Mouse (Mus musculus): ENCODE measurements around the gene Mbnl2. TPM values are rescaled to one million over a fixed set of nuclear protein-coding genes. Genes with fewer than 3 reads are reported as not detected.

Gene Mbnl2
- 100 to 1,000 TPM; 182 to 201 TPM for total RNA-seq (2021)
- long read RNA-seq, experiment 1, full-length matches to known transcripts, result 8 of 70 reads
- long read RNA-seq, experiment 1, partial matches to known transcripts, result 12 of 70 reads
- long read RNA-seq, experiment 1, other reads (novel, unspliced or antisense), result 50 of 70 reads
- long read RNA-seq, experiment 2, full-length matches to known transcripts, result 28 of 67 reads
- long read RNA-seq, experiment 2, partial matches to known transcripts, result 4 of 67 reads
- long read RNA-seq, experiment 2, other reads (novel, unspliced or antisense), result 35 of 67 reads

GRCm38 (mm10) chr14:120275246-120276238 lies at the start of gene Mbnl2:
TSS of gene Mbnl2 (plus strand) at chr14:120275669.
- DNase-seq, result peak; percentile 97

- no peak for DNase-seq
Observed at GRCm38 (mm10) chr14:120232076-120232496, 43.4 kb upstream of the Mbnl2 start.

- no peak for DNase-seq
Observed at GRCm38 (mm10) chr14:120235610-120236009, 39.9 kb upstream of the Mbnl2 start.

GRCm38 (mm10) chr14:120238501-120238900 lies 37.0 kb upstream of the Mbnl2 start:
- no peak for DNase-seq

GRCm38 (mm10) chr14:120240209-120240608 lies 35.3 kb upstream of the Mbnl2 start:
- DNase-seq, result no peak

GRCm38 (mm10) chr14:120242711-120243110 lies 32.8 kb upstream of the Mbnl2 start:
- no peak for DNase-seq

GRCm38 (mm10) chr14:120245081-120245705 lies 30.3 kb upstream of the Mbnl2 start:
- DNase-seq, result no peak

- no peak for DNase-seq
Observed at GRCm38 (mm10) chr14:120253331-120253730, 22.1 kb upstream of the Mbnl2 start.

GRCm38 (mm10) chr14:120256146-120256545 lies 19.3 kb upstream of the Mbnl2 start:
- no peak for DNase-seq

- DNase-seq, result no peak
Observed at GRCm38 (mm10) chr14:120256623-120257384, 18.7 kb upstream of the Mbnl2 start.

- DNase-seq, result no peak
Observed at GRCm38 (mm10) chr14:120257483-120257882, 18.0 kb upstream of the Mbnl2 start.

GRCm38 (mm10) chr14:120259426-120259825 lies 16.0 kb upstream of the Mbnl2 start:
- DNase-seq, result no peak

GRCm38 (mm10) chr14:120261606-120262005 lies 13.9 kb upstream of the Mbnl2 start:
- DNase-seq, result no peak

GRCm38 (mm10) chr14:120262660-120263379 lies 12.6 kb upstream of the Mbnl2 start:
- no peak for DNase-seq

- DNase-seq, result peak; percentile 77
Observed at GRCm38 (mm10) chr14:120263380-120264135, 11.9 kb upstream of the Mbnl2 start.

- DNase-seq, result no peak
Observed at GRCm38 (mm10) chr14:120265886-120266285, 9.6 kb upstream of the Mbnl2 start.

GRCm38 (mm10) chr14:120267130-120267529 lies 8.3 kb upstream of the Mbnl2 start:
- no peak for DNase-seq

- DNase-seq, result no peak
Observed at GRCm38 (mm10) chr14:120270031-120270430, 5.4 kb upstream of the Mbnl2 start.

GRCm38 (mm10) chr14:120270633-120271032 lies 4.8 kb upstream of the Mbnl2 start:
- no peak for DNase-seq

- DNase-seq, result no peak
Observed at GRCm38 (mm10) chr14:120271096-120271495, 4.4 kb upstream of the Mbnl2 start.

All from adrenal gland, postnatal 10 days (tissue).